In the genomic region with DNA sequence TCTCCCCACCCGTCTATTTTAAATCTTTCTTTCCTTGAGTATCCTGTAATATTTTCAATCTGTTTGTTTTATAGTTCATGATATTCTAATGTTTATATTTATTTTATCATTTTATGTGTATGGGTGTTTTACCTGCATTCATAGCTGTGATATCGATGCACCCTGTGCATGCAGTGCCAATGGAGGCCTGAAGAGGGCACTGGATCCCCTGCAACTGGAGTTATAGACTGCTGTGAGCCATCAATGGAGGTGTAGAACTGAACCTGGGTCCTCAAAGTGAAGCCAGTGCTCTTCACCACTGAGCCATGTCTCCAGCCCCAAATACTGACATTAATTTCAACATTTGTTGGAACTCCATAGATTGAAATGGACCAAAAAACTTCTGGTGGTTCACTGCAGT, we compare ENCODE assay signal across 11 mouse cellular contexts. TPM values are rescaled to one million over a fixed set of nuclear protein-coding genes. Genes with fewer than 3 reads are reported as not detected.
A peak's percentile ranks its signal among the peaks of the same experiment; 100 is the strongest.
DNase-seq lines count a peak whose midpoint lies in the region; ATAC-seq and TF ChIP-seq lines count a peak whose summit lies in the region.
"Had no signal": no experiment of that assay in that cellular context is flagged by ENCODE, and none has a peak within 500 bp of the region (broad histone marks: within the 10 kb centered on the region; RNA-seq: fewer than 3 reads in every experiment).

No protein-coding gene starts in this region.

- 96% methylated on average over 2 of the region's 2 CpGs for WGBS in kidney, adult 2 months
- 94% methylated on average over 2 of the region's 2 CpGs for WGBS in kidney, embryonic 15.5 days

- no peaks in the 10 kb centered on the region for H3K9me3 ChIP-seq in kidney, embryonic 15.5 days (replicated peaks)
- H3K9me3 ChIP-seq: forebrain, embryonic 12.5 days; limb, embryonic 12.5 days had no signal

- H3K4me3 ChIP-seq in kidney, adult 2 months (ENCODE audit: insufficient read depth, low read depth, low read length) = no peak overlapping the region
- no peak overlapping the region for H3K4me3 ChIP-seq in kidney, embryonic 15.5 days (replicated peaks)
- H3K4me3 ChIP-seq: forebrain, embryonic 12.5 days; hindbrain, embryonic 10.5 days; limb, embryonic 12.5 days had no signal

- H3K27me3 ChIP-seq in kidney, adult 2 months (replicated peaks; ENCODE audit: control insufficient read depth, insufficient read depth, low read length) = no peaks in the 10 kb centered on the region
- no peaks in the 10 kb centered on the region for H3K27me3 ChIP-seq in kidney, embryonic 15.5 days
- H3K27me3 ChIP-seq: forebrain, embryonic 12.5 days; limb, embryonic 12.5 days had no signal

- 0 out of 2 replicates have a peak, but pooled peaks cover 3% of the 10 kb centered on the region for H3K4me1 ChIP-seq in kidney, adult 2 months (ENCODE audit: control insufficient read depth, insufficient read depth, low read length)
- H3K4me1 ChIP-seq in kidney, embryonic 15.5 days = peaks cover 11% of the 10 kb centered on the region
- H3K4me1 ChIP-seq: limb, embryonic 12.5 days had no signal

- no peak for ATAC-seq in kidney, embryonic 15.5 days (replicated peaks; ENCODE audit: low FRiP score)
- ATAC-seq in erythroid progenitor cell, adult 5-6 weeks (replicated peaks; ENCODE audit: low FRiP score, poor library complexity, severe bottlenecking) = 0 out of 2 replicates have a peak, but pooled peaks have one; percentile 46

- peak; percentile 61 for TF ChIP-seq CTCF in kidney, adult 2 months (conservative IDR thresholded peaks at IDR 0.05; ENCODE audit: insufficient read depth, insufficient read length, low read depth, low read length)

- DNase-seq in kidney, adult 2 months = no peak
- DNase-seq in thymus, postnatal 25 days = peak; percentile 46
- no peak for DNase-seq in thymus, postnatal 10 days (ENCODE audit: low spot score in 2 of 2)
- no peak for DNase-seq in layer of hippocampus, postnatal 10 days (ENCODE audit: low spot score in 2 of 2)
- no peak for DNase-seq in urinary bladder, postnatal 36 days (ENCODE audit: low spot score in 2 of 2)

- no peak for TF ChIP-seq POLR2A in kidney, adult 2 months (IDR thresholded peaks at IDR 0.05; ENCODE audit: low read depth, low read length)

- H3K9ac ChIP-seq in kidney, embryonic 15.5 days = no peak overlapping the region
- H3K9ac ChIP-seq: forebrain, embryonic 12.5 days; limb, embryonic 12.5 days had no signal

- H3K27ac ChIP-seq in kidney, adult 2 months (ENCODE audit: insufficient read depth, low read depth, low read length) = no peak overlapping the region
- H3K27ac ChIP-seq in kidney, embryonic 15.5 days = no peak overlapping the region
- H3K27ac ChIP-seq: forebrain, embryonic 12.5 days; hindbrain, embryonic 10.5 days; limb, embryonic 12.5 days had no signal

- no peaks in the 10 kb centered on the region for H3K36me3 ChIP-seq in kidney, adult 2 months (ENCODE audit: control insufficient read depth, insufficient read depth, low read length)
- H3K36me3 ChIP-seq in kidney, embryonic 15.5 days = peaks cover 55% of the 10 kb centered on the region

- H3K4me2 ChIP-seq in kidney, embryonic 15.5 days = no peak overlapping the region
- H3K4me2 ChIP-seq: forebrain, embryonic 12.5 days; limb, embryonic 12.5 days; midbrain, embryonic 11.5 days had no signal

RNA-seq across cellular contexts. Expression of gene Twsg1, which starts 17.3 kb away (rescaled TPM):
- 53.3 and 59.5 TPM in 2 replicates for polyA plus RNA-seq in kidney, adult 2 months (2012; rRNA removed)
- polyA plus RNA-seq in kidney, embryonic 15.5 days (2015; fragmentation: Nextera tagmentation; extraction: Ambion mirVana) = 115 and 118 TPM in 2 replicates
- 10.9 and 16.9 TPM in 2 replicates for total RNA-seq in erythroid progenitor cell, adult 5-6 weeks (2015; ENCODE audit: low replicate concordance)
- total RNA-seq in erythroid progenitor cell, adult 5-6 weeks (2017; ENCODE audit: low replicate concordance) = 10.5 and 13.8 TPM in 2 replicates
- 10 to 100 TPM; 34.8 to 35.3 TPM for total RNA-seq in layer of hippocampus, postnatal 10 days (2021)

RNA-seq across cellular contexts. Expression of gene Ralbp1, which starts 48.1 kb away (rescaled TPM):
- 29.8 and 30.7 TPM in 2 replicates for polyA plus RNA-seq in kidney, adult 2 months (2012; rRNA removed)
- polyA plus RNA-seq in kidney, embryonic 15.5 days (2015; fragmentation: Nextera tagmentation; extraction: Ambion mirVana) = 66.0 and 70.2 TPM in 2 replicates
- 18.9 and 22.7 TPM in 2 replicates for total RNA-seq in erythroid progenitor cell, adult 5-6 weeks (2015; ENCODE audit: low replicate concordance)
- total RNA-seq in erythroid progenitor cell, adult 5-6 weeks (2017; ENCODE audit: low replicate concordance) = 40.8 and 45.1 TPM in 2 replicates
- 10 to 100 TPM; 36.2 to 38.8 TPM for total RNA-seq in layer of hippocampus, postnatal 10 days (2021)
